Mouse (Mus musculus) embryonic fibroblast, embryonic 13.5 days (primary cell): ENCODE results near the gene Tuba1c.

Experiments
- CTCF ChIP-seq: IDR thresholded peaks from 2 replicates; pipeline ENCODE4 v1.5.1; 2011; ENCODE audit warnings: mild to moderate bottlenecking, control low read depth, low read length, moderate library complexity, borderline replicate concordance; ENCODE audit not compliant: insufficient read depth
- POLR2A ChIP-seq: IDR thresholded peaks from 2 replicates; pipeline ENCODE4 v1.6.1; 2011; ENCODE audit warnings: low read depth, mild to moderate bottlenecking, control low read depth, low read length, moderate library complexity

GRCm38 (mm10) chr15:99021255-99021654, 8.4 kb upstream of the Tuba1c start:
- TF ChIP-seq POLR2A (no peak), CTCF (no peak)
